Mouse (Mus musculus): ENCODE measurements around the gene Efna3.

- peak; percentile 88 for TF ChIP-seq CTCF (conservative IDR thresholded peaks at IDR 0.05; ENCODE audit: low read length)
- no peak for TF ChIP-seq POU5F1 (IDR thresholded peaks at IDR 0.05; ENCODE audit: borderline replicate concordance, low read length)
- no peak for TF ChIP-seq NANOG (IDR thresholded peaks at IDR 0.05; ENCODE audit: borderline replicate concordance, low read length)
Observed at GRCm38 (mm10) chr3:89308089-89308488, 14.7 kb downstream of the Efna3 start.
